Mouse (Mus musculus) thymus, postnatal 36 days (tissue): ENCODE measurements around the gene Zfp184.
"Not testable (repeated sequence)": the region's sequence is repeated elsewhere in the genome, so short reads cannot be mapped to it uniquely, and the experiment has no call there.

Experiments used
- DNase-seq, 2 experiments: peaks; one replicate each; pipeline ENCODE4 v3.0.0; 2022; ENCODE audit warnings: mixed read lengths in 2 of 2

The Zfp184 gene

DNA sequence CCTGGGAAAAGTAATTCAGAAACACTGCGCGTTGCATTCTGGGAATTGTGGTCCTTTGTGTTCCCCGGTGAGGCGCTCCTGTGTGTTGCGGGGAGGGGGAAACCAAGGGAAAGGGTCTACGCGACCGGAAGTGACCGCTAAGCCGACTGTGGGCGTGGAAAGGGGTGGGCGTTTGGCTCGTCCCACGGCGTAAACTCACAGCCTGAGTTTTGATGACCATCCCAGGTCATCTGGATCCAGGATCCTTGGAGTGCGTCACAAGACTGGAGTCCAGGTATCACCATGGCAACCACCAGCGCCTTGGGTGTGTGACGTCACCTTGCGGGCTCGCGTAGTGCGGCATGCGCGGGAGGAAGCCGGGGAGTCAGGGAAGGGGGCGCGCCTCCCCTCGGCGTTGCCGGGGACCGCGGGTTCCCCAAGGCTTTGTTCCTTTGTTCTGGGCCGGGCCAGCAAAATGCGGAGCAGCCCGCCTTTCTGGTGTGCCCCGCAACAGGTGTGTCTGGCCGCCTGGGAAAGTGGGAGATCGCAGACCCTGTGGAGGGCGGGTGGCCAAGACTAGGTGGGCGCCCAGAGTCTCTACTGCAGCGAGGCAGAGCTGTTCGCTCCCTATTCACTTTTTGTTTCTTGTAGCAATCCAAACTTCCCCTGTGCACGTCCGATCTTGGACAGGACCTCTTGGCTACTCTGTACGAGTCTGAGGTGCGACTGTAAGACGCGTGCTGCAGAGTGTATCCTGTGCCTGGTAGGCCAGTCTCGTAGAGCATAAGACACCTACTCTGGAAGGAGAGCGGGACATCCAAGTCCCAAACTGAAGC lies at the start of gene Zfp184:
TSS of gene Zfp184 (plus strand) at position 169 of the 815 bp plus-strand sequence.
- peak; percentile 89 to 90 for DNase-seq

DNA sequence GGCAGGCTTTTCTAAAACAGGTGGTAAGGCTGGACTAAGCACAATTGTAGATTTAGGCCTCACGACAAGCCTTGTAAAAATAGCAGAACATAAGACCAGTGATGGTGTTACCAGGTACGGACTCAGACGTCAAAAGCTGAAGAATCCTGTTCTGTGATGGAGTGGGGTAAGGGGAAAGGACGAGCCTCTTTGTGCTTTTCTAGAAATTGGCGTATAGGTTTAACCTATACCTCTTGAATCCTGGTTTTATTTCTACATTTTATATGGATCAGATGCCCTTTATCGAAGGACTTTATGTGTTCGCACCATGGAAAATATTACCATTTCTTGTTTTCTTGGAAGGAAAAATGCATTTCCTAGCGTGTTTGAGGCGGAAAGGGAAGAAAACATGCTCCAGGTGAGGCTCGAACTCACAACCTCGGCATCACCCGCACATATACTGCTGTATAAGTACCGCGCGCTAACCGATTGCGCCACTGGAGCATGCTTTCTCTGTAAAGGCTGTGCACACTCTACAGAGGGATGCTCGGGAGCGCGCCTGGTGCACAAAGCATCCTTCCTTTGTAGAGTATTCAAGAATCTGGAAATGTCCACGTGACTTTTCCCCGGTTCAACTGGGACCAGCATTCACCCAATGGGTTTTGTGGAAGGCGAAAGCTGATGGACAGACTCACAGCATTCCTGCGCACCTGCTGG lies 48.2 kb upstream of the Zfp184 start:
- DNase-seq: no peak

DNA sequence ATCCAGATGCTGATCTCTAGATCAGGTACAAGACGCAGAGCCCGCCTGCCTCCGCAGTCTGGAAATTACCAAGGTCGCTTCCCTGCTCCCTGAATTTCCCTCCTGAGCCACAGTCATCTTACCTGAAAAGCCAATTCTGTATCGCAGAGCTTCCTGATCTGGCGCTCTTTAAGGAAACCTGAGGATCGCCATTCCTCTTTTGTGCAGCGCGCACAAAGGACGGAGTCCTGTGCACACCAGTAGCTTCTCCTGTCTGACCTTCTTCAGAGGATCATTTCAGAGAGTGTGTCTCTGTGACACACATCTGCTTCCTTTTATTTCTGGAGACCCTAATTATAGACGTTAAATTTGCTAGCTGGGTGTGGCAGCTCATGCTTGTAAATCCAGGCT lies 47.7 kb upstream of the Zfp184 start:
- DNase-seq: no peak

DNA sequence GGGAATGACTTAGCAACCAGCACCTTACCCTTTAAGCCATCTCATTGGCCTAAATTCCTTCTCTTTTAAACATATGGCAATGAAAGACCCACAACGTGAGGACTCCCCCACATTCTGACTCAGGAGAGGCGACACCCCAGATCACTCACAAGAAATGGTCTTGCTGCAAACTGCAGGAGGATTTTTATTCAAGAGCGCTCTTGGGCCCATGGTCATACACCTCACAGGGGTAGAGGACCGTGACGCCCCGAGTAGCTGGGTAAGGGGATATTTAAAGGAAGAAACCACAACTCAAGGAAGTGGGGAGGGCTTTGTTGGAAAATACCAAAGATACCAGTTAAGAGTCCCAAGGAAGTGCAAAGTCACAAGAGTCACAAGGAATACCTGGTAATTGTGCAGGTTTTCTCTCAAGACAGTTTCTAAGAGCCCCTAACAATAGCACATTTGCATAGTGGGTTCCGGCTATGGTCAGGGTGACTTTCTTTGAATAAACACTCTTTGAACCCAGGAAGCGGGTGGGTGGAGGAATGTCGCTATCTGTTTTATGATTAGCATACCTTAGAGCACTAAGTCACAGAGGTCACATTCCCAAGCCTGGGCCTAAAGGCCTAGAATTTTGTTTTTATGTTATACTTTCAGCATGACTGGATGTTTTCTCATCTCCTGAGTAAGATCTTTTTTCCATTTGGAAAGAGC lies 43.9 kb upstream of the Zfp184 start:
- not testable (repeated sequence) for DNase-seq

DNA sequence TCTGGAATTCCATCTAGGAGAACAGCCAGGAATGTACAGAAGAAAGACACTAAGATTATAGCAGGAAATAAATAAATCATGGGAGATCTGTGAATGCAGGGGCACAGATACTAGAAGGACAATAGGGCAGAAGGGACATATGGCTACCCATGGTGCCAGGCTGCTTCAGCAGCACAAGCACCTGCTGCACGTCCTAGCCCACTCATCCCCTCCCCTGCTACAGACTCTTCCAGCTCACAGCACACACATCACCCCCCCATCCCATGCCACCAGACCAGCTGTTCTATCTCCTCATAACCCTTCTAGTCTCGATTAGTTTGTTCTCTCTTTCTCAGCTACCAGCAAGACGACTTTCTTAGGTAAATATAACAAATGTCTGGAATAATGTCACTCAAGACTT lies 41.4 kb upstream of the Zfp184 start:
- no peak for DNase-seq

DNA sequence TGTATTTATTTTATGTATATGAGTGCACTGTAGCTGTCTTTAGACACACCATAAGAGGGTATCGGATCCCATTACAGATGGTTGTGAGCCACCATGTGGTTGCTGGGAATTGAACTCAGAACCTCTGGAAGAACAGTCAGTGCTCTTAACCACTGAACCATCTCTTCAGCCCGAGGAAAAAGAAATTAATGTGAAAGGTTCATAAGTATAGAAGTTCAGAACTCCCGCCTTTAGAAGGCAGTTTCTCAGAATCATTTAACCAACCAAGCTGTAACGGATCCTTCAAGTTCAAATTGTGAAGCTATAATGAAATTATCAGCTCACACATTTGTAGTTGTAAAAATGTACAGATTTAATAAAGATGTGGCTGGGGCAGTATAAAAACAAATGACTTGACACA lies 40.8 kb upstream of the Zfp184 start:
- not testable (repeated sequence) for DNase-seq

DNA sequence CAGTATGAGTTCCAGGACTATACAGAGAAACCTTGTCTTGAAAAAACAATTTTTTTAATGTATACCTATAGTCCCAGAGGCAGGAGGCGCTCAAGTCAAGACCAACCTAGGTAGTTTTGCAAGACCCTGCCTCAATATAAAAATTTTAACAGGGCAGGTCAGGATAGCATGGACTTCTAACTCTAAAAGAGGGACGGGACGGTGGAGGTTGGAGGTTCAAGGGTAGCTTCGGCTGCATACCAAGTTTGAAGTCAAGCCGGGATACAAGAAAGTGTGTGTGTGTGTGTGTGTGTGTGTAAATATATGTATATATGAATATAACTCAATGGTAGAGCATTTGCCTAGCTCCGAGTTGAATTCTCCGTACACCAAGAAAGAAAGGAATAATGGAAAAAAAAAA lies 38.6 kb upstream of the Zfp184 start:
- DNase-seq: no peak

DNA sequence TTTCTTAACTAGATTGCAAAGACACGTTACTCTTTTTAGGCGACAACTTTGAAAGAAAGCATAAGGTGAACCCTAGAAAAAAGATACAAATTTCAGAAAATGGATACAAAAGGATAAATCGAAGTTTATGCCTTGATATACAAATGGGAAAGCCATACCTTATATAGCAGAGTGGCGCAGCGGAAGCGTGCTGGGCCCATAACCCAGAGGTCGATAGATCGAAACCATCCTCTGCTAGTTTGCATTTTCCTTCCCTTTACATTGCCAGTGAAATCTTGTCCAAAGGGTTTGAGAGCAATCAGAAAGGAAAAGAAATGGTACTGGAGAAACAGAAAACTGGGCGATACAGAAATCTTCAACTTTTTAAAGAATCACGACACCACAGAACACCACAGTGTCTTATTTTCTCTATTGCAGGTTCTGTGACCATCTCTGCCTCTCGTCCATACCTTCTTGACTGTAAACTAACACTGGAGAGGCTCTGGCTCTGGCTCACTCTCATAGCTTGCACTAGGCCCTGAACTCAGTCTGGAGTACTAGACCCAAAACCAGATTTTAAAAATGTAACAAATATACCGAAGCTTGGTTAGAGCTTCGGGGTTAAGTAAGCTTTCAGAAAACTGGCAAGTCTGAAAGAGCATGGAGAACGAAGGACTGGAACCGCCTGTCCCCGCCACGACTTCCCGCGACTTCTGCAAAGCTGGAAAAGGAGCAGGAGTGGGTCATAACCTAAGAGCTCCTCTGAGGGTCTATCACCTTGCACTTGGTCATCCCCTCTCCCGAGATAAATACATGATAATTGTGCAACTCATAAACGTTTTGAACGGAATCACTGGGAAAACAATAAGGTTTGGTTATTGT lies 37.7 kb upstream of the Zfp184 start:
- DNase-seq: no peak

DNA sequence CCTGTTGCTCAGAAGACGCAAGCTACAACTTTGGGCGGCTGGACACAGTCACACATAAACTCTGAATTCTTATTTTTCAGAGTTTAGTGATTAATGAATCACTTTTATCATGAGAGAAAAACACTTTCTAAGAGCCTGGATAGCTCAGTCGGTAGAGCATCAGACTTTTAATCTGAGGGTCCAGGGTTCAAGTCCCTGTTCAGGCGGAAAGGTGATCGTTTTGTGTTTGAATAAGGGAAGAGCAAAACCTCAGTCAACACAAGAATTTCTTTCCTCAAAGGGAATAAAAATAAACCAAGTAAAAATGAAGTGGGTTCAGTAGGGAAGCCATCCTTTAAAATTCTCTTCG lies 37.1 kb upstream of the Zfp184 start:
- DNase-seq: not testable (repeated sequence)

DNA sequence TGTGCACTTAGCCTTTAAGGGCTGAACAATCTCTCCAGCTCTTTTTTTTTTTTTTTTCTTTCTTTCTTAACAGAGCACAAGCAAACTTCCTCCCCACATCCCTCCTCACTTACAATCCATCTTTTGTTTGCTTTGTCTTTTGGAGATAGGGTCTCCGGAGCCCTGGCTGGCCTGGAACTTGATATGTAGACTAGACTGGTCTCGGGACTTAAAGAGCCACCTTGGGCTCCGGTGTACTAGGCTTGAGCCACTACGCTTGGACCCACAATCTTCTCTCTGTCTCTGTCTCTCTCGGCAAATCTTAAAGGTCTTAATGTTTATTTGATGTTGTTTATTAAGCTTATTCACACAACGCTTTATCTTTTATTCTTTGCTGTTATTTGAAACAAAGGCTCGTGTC lies 34.2 kb upstream of the Zfp184 start:
- no peak for DNase-seq

DNA sequence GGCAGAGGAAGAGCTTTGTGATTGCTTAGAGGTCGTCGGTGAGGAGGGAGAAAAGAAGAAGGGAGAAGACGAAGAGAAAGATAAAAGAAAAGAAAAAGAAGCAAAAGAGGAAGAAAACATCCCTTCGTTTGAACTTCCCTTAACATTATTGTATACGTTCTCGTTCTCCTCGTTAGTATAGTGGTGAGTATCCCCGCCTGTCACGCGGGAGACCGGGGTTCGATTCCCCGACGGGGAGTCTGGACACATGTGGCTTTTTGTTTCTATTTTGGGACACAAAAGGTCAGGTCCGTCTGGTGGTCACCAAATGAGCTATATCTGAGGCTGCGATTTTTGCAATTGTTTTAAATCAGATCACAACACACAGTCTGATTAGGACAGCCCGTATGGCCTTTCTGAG lies 33.7 kb upstream of the Zfp184 start:
- DNase-seq: peak; percentile 16 to 22

DNA sequence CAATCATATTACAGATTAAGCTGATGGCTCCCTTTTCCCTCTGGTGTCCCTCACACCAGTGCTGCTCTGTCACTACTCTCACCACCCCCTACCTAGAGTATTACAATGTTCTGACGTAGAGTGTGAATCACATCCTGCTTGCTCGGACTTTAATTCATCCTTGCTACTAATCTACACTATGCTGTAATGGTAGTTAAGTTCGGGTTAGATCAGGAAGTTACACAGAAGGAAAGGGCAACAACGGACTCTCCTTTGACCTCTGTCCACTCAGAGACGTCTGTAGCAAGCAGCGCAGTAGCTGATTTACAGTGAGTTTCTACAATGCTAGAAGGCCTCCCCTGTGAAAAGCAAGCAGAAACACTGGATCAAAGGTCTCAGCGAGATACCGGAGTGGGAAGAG lies 31.0 kb upstream of the Zfp184 start:
- no peak for DNase-seq

DNA sequence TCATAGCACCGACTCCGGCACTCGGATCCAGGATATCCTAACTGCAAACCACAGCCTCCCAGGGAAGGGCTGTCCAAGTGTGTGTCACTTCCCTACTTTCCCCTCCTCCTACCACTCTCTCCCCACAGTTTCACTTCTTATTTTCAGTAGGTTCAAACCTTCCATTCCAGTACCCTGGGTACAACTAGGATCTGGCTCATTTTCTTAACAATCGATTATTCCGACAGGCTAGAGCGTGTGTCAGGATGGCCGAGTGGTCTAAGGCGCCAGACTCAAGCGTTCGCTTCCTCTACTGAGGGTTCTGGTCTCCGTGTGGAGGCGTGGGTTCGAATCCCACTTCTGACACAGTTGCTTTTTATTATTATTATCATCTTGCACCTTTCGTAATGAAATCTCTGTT lies 30.3 kb upstream of the Zfp184 start:
- DNase-seq: peak in 1 of 2 experiments; percentile 21

DNA sequence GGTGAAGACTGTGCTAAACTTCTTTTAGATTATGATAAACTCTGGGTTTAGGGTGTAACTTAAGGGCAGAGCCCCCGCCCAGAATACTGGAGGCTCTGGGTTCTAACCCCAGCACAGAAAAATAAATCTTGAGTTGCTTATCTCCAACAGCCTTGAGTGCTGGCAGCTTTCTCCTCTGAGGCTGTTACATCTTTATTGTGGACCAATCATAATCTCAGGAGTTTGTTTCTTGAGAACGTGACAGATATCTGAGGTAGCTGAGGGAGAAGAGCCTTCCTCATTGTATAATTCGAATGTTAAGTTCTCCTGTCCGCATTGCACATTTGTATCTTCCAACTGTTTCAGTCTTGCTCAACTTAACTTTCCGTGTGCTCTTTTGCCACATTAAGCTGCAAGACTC lies 29.4 kb upstream of the Zfp184 start:
- DNase-seq: no peak

DNA sequence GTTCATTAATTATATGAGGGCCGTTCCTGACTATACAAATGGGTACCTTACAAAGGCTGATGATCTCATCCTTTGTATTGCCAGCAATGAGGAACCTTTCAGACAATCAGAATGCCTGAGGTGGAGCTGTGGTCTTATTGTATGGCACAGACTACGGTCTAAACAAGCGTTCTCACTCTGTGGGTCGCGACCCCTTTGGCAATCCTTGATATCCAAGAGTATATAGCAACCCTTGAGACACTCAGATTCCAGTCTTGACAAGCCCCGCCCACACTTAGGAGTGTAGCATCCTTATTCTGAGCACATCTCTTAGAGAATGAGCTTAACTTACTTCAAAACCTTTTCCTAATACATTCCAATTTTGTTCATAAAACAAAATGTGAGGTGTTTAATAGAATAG lies 28.8 kb upstream of the Zfp184 start:
- no peak for DNase-seq

DNA sequence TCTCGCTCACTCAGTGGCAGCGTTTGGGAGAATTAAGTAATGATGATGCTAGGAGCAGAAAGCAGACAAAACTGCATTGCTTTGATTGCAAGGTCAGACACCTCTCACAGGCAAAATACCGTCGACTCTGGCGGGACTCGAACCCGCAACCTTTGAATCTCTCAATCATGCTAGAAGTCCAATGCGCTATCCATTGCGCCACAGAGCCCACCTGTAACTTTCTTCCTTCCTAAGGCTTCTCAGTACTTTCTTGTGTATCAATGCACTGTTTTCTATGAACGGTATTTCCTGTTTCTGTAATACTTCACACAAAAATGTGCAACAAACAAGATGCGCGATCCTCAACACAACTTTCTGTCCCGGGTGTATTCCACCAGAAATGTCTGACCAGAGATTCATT lies 27.9 kb upstream of the Zfp184 start:
- peak; percentile 67 to 68 for DNase-seq

DNA sequence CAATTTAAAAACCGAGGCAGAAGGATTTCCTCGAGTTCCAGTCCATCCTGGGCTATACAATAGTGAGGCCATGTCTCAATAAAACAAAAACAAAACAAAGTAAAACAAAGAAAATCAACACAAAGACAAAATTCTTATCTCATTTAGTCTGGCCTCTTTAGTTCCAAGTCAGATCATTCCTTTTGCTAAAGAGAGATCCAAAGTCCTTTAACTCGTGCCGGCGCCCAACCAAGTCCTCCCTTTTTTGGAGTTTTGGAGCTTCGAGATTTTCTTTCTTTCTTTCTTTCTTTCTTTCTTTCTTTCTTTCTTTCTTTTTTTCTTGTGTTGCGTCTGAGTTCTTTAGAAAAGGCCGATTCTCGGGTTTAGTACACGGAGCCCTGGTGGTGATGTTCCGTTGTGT lies 27.4 kb upstream of the Zfp184 start:
- no peak for DNase-seq

DNA sequence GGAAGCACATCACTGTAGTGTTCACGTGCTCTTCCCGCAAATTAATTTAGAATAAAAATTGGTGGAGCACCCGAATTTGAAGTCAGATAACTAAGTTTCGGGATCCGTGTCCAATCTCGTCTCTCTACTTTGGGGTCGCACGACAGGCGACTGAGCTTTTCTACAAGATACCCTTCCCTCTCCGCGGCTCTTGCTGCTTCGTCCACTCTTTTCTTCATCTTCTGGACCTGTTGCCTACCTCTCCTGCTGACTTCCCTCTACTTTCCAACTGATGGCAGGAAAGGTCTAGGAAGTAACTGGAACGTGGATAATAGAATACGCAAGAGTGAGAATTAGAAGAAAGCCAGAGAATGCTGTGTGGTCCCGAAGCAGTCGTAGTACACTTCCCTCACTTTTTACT lies 26.9 kb upstream of the Zfp184 start:
- no peak for DNase-seq

DNA sequence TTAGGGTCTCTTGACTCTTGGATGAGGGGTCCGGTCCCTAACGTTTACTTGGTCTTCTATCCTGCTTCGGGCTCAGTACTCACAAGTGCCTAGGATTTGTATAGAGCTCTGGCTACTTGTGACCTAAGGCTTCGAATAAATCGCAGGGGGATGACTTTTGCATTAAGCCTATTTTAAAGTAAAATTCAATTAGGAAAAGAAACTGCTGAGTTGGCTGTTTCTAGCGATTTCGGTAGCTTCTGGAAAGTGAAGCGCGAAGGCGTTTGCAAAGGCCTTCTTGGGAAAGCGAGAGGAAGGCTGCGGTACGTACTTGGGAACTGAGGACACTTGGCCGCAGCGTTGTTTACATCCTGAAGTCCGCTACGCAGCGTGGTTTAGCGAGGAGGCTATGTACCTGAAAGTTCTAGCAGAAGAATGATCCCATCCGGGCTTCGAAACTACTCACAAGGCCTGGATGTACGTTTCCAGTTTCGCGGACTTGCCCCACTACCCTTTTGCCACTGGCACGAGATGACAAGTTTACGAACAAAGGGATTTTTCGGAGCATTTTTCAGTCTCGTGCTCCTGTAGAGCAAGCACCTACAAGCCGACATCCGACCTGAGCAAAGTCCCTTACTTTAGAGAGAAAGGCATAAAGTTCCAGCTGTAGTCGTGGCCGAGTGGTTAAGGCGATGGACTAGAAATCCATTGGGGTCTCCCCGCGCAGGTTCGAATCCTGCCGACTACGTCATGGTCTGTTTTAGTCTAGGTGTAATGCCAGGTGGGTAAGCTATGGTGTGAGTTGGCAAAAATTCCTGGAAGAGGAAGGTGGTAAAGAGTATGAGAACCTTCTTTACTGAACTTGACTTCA lies 26.1 kb upstream of the Zfp184 start:
- DNase-seq: peak; percentile 80 to 81

DNA sequence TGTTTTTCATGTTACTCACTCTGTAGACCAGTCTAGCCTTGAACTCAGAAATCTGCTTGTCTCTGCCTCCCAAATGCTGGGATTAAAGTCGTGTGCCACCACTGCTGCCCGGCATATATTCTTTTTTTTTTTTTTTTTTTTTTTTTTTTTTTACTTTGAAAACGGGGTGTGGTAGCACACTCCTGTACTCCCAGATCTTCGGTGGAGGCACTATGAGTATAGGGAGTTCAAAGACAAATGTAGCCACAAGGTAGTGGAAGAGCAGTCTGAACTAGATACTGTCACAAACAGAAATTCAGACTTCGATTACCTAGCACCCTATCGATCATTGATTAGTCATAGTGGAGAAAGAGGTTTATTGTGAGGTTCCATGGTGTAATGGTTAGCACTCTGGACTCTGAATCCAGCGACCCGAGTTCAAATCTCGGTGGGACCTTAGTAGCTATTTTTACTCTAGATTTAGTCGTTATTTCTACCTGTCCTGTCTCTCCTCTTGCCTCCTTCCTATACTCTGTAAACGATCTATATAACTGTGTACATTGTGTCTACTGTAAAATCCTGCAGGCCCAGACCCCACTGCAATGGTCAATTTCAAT lies 25.0 kb upstream of the Zfp184 start:
- DNase-seq: peak in 1 of 2 experiments; percentile 26

DNA sequence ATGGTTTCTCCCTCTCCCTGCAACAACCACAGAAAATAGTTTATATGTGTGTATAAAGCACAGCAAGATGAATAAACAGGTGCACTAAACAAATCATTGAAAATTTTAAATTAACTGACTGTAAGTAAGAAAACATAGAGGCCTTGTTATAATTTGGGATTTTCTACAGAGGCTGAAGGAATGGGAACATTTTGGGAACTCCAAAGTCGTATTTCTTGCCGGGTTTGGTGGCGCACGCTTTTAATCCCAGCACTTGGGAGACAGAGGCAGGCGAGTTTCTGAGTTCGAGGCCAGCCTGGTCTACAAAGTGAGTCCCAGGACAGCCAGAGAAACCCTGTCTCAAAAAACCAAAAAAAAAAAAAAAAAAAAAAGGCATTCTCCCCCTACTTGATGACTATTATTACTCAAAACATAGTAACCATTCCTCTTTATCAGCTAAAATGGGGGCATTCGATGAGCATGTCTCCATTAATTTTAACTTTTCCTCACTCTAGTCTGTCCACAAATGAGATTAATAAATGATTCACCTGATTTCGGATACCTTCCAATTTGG lies 24.1 kb upstream of the Zfp184 start:
- DNase-seq: no peak
